Mouse (Mus musculus) adrenal gland, postnatal 25 days (tissue): Measurements from ENCODE around the gene Cpxm2. TPM values are rescaled to one million over a fixed set of nuclear protein-coding genes. Genes with fewer than 3 reads are reported as not detected.

Experiments used
- DNase-seq: peaks from one replicate; pipeline ENCODE4 v3.0.0; 2021; ENCODE audit warnings: mixed read lengths
- total RNA-seq: library from RNA; stranded (reverse); gene quantifications from 2 replicates; pipeline ENCODE4 v1.2.3, GENCODE M21; 2021

The Cpxm2 gene
- total RNA-seq, 1 experiment from 2014 or later = 6.5 TPM

- DNase-seq = no peak
Measured at GRCm38 (mm10) chr7:132128687-132129086, 25.9 kb downstream of the Cpxm2 start.

GRCm38 (mm10) chr7:132124948-132125347, 29.6 kb downstream of the Cpxm2 start:
- DNase-seq = no peak

- no peak for DNase-seq
Measured at GRCm38 (mm10) chr7:132123211-132123610, 31.3 kb downstream of the Cpxm2 start.

- DNase-seq = no peak
Measured at GRCm38 (mm10) chr7:132119817-132120216, 34.7 kb downstream of the Cpxm2 start.

- DNase-seq = no peak
Measured at GRCm38 (mm10) chr7:132111770-132112169, 42.8 kb downstream of the Cpxm2 start.

GRCm38 (mm10) chr7:132110308-132110707, 44.2 kb downstream of the Cpxm2 start:
- no peak for DNase-seq

- no peak for DNase-seq
Measured at GRCm38 (mm10) chr7:132106891-132107290, 47.6 kb downstream of the Cpxm2 start.

- no peak for DNase-seq
Measured at GRCm38 (mm10) chr7:132105326-132105725, 49.2 kb downstream of the Cpxm2 start.

GRCm38 (mm10) chr7:132098441-132098840, 56.1 kb downstream of the Cpxm2 start:
- DNase-seq = no peak

- no peak for DNase-seq
Measured at GRCm38 (mm10) chr7:132094666-132095065, 59.9 kb downstream of the Cpxm2 start.

GRCm38 (mm10) chr7:132091551-132091950, 63.0 kb downstream of the Cpxm2 start:
- no peak for DNase-seq

GRCm38 (mm10) chr7:132088606-132089005, 65.9 kb downstream of the Cpxm2 start:
- DNase-seq = no peak

- no peak for DNase-seq
Measured at GRCm38 (mm10) chr7:132088181-132088580, 66.4 kb downstream of the Cpxm2 start.

- no peak for DNase-seq
Measured at GRCm38 (mm10) chr7:132075825-132076224, 78.7 kb downstream of the Cpxm2 start.

- no peak for DNase-seq
Measured at GRCm38 (mm10) chr7:132074503-132074902, 80.0 kb downstream of the Cpxm2 start.

GRCm38 (mm10) chr7:132070877-132071625, 83.5 kb downstream of the Cpxm2 start:
- DNase-seq = no peak

- no peak for DNase-seq
Measured at GRCm38 (mm10) chr7:132067951-132068350, 86.6 kb downstream of the Cpxm2 start.

GRCm38 (mm10) chr7:132067511-132067910, 87.0 kb downstream of the Cpxm2 start:
- peak; percentile 12 for DNase-seq

- peak; percentile 23 for DNase-seq
Measured at GRCm38 (mm10) chr7:132060116-132060515, 94.4 kb downstream of the Cpxm2 start.

- no peak for DNase-seq
Measured at GRCm38 (mm10) chr7:132056565-132056964, 98.0 kb downstream of the Cpxm2 start.

- DNase-seq = no peak
Measured at GRCm38 (mm10) chr7:132046662-132047061, 107.9 kb downstream of the Cpxm2 start.

- no peak for DNase-seq
Measured at GRCm38 (mm10) chr7:132031940-132032531, 122.5 kb downstream of the Cpxm2 start.

- DNase-seq = no peak
Measured at GRCm38 (mm10) chr7:132026671-132027070, 127.9 kb downstream of the Cpxm2 start.

GRCm38 (mm10) chr7:132025591-132025990, 128.9 kb downstream of the Cpxm2 start:
- no peak for DNase-seq
